Mouse (Mus musculus) 3T3-L1 (cell line): Measurements from ENCODE around the gene Tfe3.
"Not testable (repeated sequence)": the region's sequence is repeated elsewhere in the genome, so short reads cannot be mapped to it uniquely, and the experiment has no call there.

Source experiments
- DNase-seq: peaks from one replicate; pipeline ENCODE4 v3.0.0-alpha.2; 2015; ENCODE audit warnings: low read depth, low spot score

Gene Tfe3

GRCm38 (mm10) chrX:7802157-7802556 lies 39.8 kb downstream of the Tfe3 start:
- not testable (repeated sequence) for DNase-seq

GRCm38 (mm10) chrX:7815016-7815415 lies 52.7 kb downstream of the Tfe3 start:
- peak; percentile 54 for DNase-seq

GRCm38 (mm10) chrX:7821865-7822779 lies 59.8 kb downstream of the Tfe3 start, which contains the start of gene Kcnd1:
Kcnd1 (plus strand) TSS chrX:7822289.
- peak; percentile 86 for DNase-seq
